Mouse (Mus musculus): ENCODE data around the gene Gm49395. TPM values are rescaled to one million over a fixed set of nuclear protein-coding genes. Genes with fewer than 3 reads are reported as not detected.

Gm49395 gene
- polyA plus RNA-seq, 1 experiment from 2014 or later: not detected

DNA sequence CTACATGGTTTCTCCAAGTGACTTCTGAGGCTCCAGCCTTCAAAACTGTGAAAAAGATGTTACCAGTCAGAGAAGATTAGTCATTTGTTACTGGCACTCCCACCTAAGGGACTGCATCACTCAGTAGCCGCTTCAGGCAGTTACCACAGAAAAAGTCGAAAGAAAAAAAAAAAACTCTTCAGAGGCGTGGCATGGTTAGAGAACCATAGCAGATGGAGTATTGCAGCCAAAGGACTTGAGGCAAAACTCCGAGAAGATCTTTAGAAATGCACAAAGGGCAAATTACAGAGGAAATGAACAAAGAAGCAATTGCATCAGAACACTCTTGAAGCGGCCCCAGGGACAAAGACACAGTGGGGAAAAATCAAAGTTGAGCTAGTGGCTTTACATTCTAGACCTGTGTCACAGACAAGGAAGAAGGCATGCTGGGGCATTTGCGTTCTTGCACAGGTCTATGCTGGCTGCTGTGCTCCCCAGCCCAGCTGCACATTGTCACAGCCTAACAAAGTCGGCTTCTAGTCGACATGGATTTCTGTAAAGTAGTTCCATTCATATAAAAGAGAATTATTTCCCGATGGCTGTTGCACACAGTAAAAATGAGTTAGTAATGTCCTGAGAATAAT lies 95.4 kb downstream of the Gm49395 start:
- WGBS (ENCODE audit: missing documents): 78% methylated on average over 9 of the region's 9 CpGs
- Histone ChIP-seq H3K4me3 (ENCODE audit: inconsistent target) (no peak overlapping the region), H3K79me2 (ENCODE audit: inconsistent target) (no peaks in the 10 kb centered on the region), H3K36me3 (ENCODE audit: inconsistent target) (no peaks in the 10 kb centered on the region), H3K27ac (no peak overlapping the region)

DNA sequence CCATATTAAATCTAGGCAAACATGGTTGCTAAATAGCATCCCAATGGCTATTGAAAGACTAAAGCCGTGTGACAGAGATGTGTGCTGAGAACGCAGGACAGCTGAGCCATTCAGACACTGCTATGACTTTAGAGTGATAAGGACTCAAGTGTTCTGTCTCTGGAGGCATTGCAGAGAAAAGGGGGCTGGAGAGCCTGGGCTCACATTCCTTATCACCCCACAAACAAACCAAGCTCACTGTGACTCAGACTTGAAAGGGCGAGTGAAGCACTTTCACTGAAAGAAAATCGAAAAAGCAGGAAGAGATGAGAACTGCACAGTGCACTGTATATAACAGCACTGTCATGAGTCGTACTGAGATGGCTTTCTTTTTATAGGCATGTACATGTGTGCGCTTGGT lies 96.4 kb downstream of the Gm49395 start:
- Histone ChIP-seq H3K4me3 (ENCODE audit: inconsistent target) (no peak overlapping the region), H3K79me2 (ENCODE audit: inconsistent target) (no peaks in the 10 kb centered on the region), H3K27ac (no peak overlapping the region), H3K36me3 (ENCODE audit: inconsistent target) (no peaks in the 10 kb centered on the region)
- WGBS (ENCODE audit: missing documents): 79% methylated on average over 6 of the region's 6 CpGs

GRCm38 (mm10) chr13:115003444-115004053 lies 98.2 kb downstream of the Gm49395 start:
- H3K27ac ChIP-seq: no peak overlapping the region
- 73% methylated on average over 5 of the region's 7 CpGs for WGBS (ENCODE audit: missing documents)
- H3K79me2 ChIP-seq (ENCODE audit: inconsistent target): no peaks in the 10 kb centered on the region
- H3K4me3 ChIP-seq (ENCODE audit: inconsistent target): no peak overlapping the region
- no peaks in the 10 kb centered on the region for H3K36me3 ChIP-seq (ENCODE audit: inconsistent target)

GRCm38 (mm10) chr13:115002837-115003236 lies 98.9 kb downstream of the Gm49395 start:
- no peaks in the 10 kb centered on the region for H3K79me2 ChIP-seq (ENCODE audit: inconsistent target)
- H3K27ac ChIP-seq: no peak overlapping the region
- no peaks in the 10 kb centered on the region for H3K36me3 ChIP-seq (ENCODE audit: inconsistent target)
- H3K4me3 ChIP-seq (ENCODE audit: inconsistent target): no peak overlapping the region
- WGBS (ENCODE audit: missing documents): 68% methylated on average over 3 of the region's 3 CpGs

- Histone ChIP-seq H3K27ac (no peak overlapping the region), H3K36me3 (ENCODE audit: inconsistent target) (no peaks in the 10 kb centered on the region), H3K4me3 (ENCODE audit: inconsistent target) (no peak overlapping the region), H3K79me2 (ENCODE audit: inconsistent target) (no peaks in the 10 kb centered on the region)
- 94% methylated on average over 5 of the region's 5 CpGs for WGBS (ENCODE audit: missing documents)
Observed at GRCm38 (mm10) chr13:115002155-115002554, 99.6 kb downstream of the Gm49395 start.

DNA sequence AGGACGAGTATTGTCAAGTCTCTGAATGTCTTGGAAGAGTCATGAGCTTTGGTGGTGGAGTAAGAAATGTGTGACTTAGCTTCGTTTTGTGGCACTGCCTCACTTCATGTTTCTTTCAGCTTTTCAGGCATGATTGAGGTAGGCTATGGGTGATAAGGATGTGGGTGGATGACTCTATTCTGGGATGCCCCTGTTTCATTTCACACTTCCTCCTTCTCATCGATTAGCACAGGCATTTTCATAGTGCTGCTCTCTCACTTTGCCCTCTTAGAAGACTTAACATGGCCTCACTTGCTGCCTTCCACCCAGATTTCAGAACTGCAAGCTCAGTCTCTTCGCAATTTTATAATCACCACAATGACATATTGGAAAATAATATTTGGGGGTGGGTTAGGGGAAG lies 102.1 kb downstream of the Gm49395 start:
- WGBS (ENCODE audit: missing documents): 57% methylated on average over 4 of the region's 4 CpGs
- no peaks in the 10 kb centered on the region for H3K79me2 ChIP-seq (ENCODE audit: inconsistent target)
- H3K27ac ChIP-seq: no peak overlapping the region
- no peak overlapping the region for H3K4me3 ChIP-seq (ENCODE audit: inconsistent target)
- no peaks in the 10 kb centered on the region for H3K36me3 ChIP-seq (ENCODE audit: inconsistent target)

DNA sequence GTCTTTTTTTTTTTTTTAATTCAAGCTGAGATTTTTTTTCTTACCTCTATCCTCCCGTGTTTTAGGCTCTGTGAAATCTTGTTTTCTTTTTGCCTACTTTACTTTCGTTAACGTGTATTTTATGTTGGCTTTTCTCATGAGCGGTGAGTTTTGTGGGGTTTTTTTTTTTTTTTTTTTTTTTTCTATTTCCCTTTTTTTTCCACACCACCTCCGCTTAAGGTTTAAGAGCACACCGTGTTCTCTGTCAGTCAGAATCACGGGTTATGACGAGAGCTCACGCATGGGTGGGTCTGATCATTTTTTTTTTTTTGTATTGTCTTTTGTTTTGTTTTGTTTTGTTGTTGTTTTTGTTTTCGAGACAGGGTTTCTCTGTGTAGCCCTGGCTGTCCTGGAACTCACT lies 103.6 kb downstream of the Gm49395 start:
- no peak overlapping the region for H3K4me3 ChIP-seq (ENCODE audit: inconsistent target)
- H3K79me2 ChIP-seq (ENCODE audit: inconsistent target): no peaks in the 10 kb centered on the region
- H3K27ac ChIP-seq: no peak overlapping the region
- WGBS (ENCODE audit: missing documents): 93% methylated on average over 8 of the region's 10 CpGs
- no peaks in the 10 kb centered on the region for H3K36me3 ChIP-seq (ENCODE audit: inconsistent target)

DNA sequence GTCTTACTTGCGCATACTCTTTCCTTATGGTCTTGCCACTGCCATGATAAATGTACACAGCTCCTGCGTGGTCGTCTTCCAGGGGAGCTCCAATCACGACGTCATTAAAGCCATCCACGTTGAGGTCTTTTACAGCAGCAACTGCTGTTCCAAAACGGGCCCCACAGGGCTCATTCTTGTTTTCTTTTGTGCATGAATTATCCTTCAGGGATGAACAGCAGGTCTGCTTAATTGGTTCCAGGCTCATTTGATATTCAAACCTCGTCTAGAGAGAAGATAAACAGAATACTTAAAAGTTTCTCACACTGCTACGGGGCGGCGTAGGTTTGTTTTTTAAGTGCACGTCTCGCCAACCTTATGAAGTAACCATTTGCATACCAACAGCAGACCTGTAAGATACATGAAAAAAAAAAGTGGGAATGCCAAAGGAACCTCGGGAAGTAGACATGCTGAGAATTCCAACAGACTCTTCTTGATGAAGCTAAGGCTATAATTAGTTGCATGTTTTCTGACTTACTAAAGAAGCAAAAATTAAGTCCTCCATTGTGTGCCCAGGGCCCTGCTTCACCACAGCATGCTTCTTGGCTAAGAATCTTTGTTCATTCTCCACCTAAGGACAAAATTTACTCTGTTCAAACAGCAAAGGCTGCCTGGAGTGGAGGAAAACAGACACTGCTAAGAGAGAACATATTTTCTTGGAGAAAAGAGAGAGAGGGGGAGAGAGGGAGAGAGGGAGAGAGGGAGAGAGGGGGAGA lies 109.3 kb downstream of the Gm49395 start:
- Histone ChIP-seq H3K36me3 (ENCODE audit: inconsistent target) (no peaks in the 10 kb centered on the region), H3K27ac (no peak overlapping the region), H3K79me2 (ENCODE audit: inconsistent target) (no peaks in the 10 kb centered on the region), H3K4me3 (ENCODE audit: inconsistent target) (no peak overlapping the region)
- WGBS (ENCODE audit: missing documents): 87% methylated on average over 14 of the region's 14 CpGs

DNA sequence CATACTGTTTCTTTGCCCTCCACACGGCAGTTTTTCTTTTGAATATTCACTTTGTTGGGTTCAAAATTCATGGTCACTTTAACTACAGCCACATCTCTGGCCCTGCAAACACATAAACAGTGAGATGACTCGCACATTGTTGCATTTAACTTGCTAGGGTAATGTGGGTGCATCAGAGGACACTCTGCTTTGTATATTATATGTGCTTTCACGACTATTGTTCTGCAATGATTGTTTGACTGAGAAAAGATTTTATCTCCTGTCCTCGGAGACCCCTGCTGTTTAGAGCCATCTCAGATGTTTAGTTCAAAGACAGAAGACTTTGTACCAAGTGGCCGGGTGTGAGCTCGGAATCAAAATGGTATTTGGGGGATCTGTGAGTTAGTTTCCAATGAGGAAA lies 114.1 kb downstream of the Gm49395 start:
- H3K27ac ChIP-seq: no peak overlapping the region
- 85% methylated on average over 6 of the region's 6 CpGs for WGBS (ENCODE audit: missing documents)
- H3K4me3 ChIP-seq (ENCODE audit: inconsistent target): no peak overlapping the region
- no peaks in the 10 kb centered on the region for H3K79me2 ChIP-seq (ENCODE audit: inconsistent target)
- no peaks in the 10 kb centered on the region for H3K36me3 ChIP-seq (ENCODE audit: inconsistent target)

GRCm38 (mm10) chr13:114987161-114987560 lies 114.6 kb downstream of the Gm49395 start:
- Histone ChIP-seq H3K27ac (no peak overlapping the region), H3K4me3 (ENCODE audit: inconsistent target) (no peak overlapping the region), H3K36me3 (ENCODE audit: inconsistent target) (no peaks in the 10 kb centered on the region), H3K79me2 (ENCODE audit: inconsistent target) (no peaks in the 10 kb centered on the region)
- WGBS (ENCODE audit: missing documents): 69% methylated on average over 2 of the region's 2 CpGs

Other genes starting within 250 kb of the Gm49395 start
- gene Itga2, start 169.8 kb downstream of the Gm49395 start, polyA plus RNA-seq (2018): 0.02 to 0.09 TPM in 2 of 3 replicates, not detected in the other
- gene Pelo, start 11.7 kb downstream of the Gm49395 start, polyA plus RNA-seq (2018): 7.0 to 15.3 TPM (median 11.5 TPM) in 3 replicates
- gene Itga1, start within 50 bp of the Gm49395 start, polyA plus RNA-seq (2018): 0.21 to 0.33 TPM (median 0.22 TPM) in 3 replicates

Data from macrophage (primary cell).